Mouse (Mus musculus) thymus, postnatal 10 days (tissue): Measurements from ENCODE around the gene Olfr520.
"Not testable (repeated sequence)": the region's sequence is repeated elsewhere in the genome, so short reads cannot be mapped to it uniquely, and the experiment has no call there.

Source experiments
- DNase-seq, 2 experiments: peaks; one replicate each; pipeline ENCODE4 v3.0.0; 2021; ENCODE audit warnings: low spot score in 2 of 2

Gene Olfr520

DNA sequence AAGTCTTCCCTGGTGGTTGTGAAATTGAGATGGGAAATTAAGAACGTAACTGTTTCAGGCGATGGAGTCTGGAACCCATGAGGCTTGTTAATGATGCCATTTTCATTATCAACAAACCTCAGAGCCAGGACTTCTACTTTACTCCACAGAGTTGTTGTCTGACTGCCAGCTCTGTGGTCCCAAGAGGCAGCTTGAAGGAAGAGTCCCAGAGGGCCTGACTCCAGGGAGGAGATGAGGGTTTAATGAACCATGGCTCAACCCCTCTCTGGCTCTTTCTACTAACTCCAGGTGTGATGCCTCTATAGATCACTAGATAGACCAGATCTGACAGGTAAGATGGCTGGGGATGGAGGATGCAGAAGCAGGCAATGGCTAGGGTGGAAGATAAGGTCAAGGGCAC lies at the start of gene Olfr520:
Olfr520 (plus strand) TSS at position 301 of the 400 bp plus-strand sequence.
- no peak for DNase-seq

DNA sequence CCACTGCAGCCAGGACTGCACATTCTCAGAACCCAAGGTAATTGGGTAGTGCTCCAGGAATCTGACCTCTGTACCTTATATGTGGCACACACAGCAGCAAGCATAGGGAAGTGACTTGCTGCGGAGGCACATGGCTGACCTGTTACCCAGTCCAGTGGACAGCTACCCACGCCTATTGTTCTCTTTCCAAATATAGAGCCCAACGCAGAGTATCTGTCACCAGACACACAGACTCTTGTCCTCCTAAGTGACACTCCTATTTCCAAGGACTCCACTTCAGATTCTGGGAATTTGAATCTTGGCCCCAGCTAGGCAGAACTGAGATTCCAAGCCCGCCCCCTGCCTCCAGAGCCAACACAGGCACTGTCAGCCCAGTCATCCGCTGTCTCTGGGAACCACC lies 49.3 kb upstream of the Olfr520 start:
- no peak for DNase-seq

DNA sequence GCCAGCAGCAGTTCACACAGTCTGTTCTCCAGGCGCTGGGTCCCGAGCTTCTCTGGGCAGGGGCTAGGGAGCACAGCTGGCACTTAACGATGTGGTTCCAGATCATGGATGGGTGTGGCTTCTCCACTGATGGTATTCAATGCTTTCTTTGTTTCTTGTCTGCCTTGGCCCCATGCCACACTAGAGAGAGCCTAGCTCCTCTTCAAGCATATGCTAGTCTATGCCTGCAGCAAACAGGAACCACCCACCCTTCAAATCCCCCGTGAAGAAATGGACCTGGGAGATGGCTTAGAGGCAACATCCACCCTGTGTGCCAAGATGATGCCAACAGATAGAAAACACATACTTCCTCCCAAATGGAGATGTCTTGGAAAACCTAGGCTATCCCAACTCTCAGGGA lies 46.0 kb upstream of the Olfr520 start:
- no peak for DNase-seq

DNA sequence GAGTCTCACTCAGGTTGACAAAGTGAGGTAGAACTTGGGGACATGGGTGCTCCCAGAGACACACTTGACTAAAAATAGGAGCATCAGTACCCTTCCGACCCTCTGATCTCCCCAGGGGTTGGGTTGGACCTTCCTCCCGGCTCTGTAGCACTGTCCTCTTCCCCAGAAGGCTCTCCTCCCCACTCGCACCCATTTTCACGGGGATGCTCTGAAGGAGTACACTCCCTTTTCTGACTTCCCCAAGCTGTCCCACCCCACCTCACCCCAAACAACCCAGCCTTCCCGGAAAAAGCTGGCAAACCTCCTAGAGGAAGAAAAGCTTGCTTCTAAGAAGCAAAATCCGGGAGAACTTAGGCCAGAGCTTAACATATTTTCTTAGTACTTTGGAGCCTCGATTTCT lies 39.3 kb upstream of the Olfr520 start:
- no peak for DNase-seq

DNA sequence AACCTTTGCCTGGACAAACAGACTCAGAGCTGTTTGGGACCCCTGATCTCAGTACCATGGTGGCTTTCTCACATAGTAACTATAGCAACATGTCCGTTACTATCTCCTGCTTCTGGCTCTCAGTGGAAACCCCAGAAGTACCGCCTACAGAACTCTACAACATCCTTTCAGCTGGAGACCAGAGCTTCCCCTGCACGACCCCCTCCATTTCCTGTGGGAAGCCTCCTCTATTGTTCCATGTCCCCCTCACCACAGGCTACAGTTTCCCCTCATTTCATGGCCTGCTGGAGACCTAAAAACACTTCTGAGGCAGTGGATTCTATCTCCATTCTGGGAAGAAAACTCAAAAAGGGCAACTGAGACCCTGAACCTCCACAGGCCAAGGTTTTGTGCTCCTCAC lies 37.7 kb upstream of the Olfr520 start:
- DNase-seq = no peak

DNA sequence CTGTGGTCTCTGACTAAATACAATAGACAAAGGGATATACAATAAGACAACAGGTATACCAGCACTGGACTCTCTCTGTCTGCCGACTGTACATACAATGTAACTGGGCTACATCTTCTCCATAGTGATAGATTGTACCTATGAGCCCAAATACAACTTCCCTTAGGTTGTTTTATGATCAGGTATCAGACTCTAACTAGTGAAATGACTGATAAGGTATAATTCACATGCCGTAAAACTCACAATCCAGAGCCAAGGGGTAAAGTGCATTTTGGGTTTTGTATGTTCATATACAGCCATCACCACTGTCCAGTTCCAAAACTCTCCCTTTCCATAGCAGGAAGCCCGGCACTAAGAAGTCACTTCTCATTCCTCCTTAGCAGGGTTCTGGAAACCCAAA lies 36.7 kb upstream of the Olfr520 start:
- DNase-seq = no peak

DNA sequence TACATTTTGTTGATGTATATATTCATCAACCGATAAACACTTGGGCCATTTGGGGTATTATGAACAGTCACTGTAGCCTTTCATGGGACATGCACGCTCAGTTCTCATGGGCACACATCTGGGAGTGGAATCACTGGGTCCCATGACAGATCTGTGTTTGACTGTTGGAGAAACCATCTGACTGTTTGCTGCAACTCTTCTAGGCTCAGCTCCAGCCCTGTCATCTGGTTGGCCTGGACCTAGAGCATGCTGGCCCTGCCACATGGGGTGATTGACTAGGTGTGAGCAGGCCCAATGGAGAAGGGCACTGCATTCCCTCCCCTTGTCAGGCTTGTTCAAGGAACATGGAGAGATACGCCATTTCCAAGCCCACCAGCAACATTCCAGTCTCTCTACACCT lies 36.1 kb upstream of the Olfr520 start:
- no peak for DNase-seq

DNA sequence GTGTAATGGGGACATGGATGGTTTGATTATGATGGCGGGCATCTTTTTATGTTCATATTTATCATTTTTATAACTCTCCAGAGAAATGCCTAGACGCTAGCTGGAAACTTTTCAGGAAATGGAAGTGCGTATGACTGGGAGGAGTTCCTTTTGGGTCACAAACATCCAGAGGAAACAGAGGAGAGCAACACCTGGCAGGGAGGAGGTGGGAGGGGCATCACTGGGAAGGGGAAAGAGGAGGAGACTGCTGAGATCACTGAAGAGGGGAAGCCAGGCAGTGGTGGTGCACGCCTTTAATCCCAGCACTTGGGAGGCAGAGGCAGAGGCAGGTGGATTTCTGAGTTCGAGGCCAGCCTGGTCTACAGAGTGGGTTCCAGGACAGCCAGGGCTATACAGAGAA lies 35.6 kb upstream of the Olfr520 start:
- DNase-seq = not testable (repeated sequence)

DNA sequence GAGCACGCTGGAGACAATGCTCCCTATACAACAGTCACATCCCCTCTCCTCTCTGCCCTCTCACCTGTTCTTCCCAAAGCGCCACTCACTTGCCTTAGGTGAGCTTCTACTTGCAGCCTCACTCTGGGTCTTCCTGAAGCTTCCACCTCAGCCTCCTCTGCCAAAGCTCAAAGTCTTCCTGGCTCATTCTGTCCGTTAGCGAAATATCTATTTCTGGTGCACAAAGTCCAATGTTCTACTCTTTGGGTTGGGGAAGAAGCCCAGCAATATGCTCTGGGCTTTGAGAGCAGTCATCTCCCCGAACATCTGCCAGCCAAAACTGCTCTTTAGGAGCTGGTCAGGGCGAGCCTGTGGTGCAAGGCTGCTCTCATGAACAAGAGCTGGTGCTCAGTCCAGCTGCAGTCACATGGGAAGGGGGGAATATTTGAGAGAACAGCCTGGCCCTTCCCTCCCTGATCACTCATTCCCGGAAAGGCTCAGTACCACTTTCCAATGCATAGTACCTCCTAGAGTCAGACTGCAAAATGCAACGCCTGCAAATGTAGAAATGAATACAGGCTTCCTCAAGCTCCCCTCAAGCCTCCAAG lies 34.5 kb upstream of the Olfr520 start:
- no peak for DNase-seq

DNA sequence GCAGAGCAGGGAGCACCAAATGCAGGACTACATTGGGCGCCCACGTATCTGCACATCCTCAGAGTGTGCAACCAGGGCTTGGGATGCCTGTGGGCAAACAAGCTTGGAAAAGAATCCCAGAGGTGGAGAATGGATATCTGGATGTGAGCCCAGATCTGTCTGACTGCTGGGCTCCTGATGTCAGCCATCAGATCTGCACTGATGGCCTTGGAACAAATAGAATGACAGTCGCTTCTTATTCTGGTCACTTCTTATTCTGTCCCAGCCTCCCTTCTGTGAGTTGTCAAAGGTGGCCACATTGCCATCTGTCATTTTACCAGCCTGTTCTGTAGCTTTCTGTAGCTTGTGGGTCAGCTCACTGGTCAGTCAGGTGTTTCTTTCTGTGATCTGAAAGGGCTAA lies 31.5 kb upstream of the Olfr520 start:
- DNase-seq = no peak

DNA sequence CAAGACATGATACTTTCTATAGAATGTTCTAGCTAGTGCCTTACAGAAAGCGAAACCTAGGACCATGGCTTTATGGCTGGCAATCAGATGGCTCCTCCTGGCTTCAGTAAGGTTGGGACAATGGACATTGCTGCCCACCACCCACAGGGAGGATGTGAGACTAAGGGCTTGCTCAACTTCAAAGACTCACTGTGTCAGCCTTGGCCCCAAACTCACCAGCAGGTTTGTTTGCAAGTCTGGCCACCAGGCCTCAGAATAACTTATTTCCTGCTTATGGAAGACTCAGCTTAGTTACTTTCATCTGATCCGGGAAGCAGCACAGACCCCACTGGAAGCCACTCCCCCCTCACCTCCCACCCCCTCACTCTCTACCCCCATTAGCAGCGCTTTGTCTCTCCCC lies 31.0 kb upstream of the Olfr520 start:
- no peak for DNase-seq

DNA sequence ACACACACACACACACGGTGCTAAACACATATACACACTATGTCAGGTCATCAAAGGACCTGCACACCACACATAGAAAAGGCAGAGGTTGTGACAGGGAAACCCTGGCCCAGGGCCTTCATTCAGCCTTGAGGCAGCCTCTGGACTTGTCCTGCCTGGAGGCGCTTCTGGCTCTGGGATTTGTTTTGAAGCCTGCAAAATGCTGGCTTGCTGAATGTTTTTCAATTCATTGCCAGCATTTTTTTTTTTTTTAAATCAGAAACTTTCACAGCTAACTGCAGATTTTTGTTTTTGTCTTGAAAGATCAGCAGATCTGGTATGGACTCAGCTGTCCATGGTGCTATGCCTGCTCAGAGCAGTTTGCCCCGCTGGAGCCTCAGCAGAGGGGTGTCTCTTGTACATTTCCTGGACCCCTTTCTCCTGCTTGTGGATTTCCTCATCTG lies 30.3 kb upstream of the Olfr520 start:
- no peak for DNase-seq

DNA sequence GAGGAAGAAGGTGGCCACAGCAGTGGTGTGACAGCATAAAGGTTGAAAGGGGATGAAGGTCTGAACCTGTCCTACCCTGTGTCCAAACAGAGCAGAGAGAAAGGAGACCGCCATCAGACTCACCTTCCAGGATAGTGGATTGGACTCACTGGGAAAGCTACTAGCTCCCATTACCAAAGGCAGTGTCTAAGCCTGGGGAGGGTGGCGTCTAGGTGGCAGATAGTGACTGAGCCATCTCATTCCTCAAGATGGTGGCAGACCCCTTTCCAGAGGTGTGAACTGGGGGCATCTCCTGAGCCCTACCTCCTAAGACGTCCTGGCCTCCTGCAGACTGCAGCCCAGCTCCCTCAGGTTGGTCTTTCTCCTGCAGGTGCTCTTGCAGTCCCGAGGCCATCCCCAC lies 29.4 kb upstream of the Olfr520 start:
- DNase-seq = no peak

DNA sequence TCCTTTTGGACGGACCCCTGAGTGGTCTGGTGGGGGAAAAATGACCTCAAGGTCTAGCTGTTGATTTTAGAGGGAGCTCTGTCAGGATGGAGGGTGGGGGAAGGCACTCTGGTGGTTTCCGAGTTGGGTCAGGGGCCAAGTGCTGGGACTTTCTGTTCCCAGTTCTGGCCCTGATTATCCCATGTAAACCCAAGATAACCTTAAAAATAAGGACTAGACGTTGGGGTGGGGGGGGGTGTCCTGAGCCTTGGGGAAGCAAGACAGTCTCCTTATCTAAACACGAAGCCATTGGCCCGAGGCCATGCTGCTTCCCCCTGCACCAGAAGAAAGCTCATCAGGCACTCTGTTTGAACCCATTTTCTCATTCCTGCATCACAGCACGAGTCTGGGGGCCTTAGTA lies 27.9 kb upstream of the Olfr520 start:
- DNase-seq = no peak

DNA sequence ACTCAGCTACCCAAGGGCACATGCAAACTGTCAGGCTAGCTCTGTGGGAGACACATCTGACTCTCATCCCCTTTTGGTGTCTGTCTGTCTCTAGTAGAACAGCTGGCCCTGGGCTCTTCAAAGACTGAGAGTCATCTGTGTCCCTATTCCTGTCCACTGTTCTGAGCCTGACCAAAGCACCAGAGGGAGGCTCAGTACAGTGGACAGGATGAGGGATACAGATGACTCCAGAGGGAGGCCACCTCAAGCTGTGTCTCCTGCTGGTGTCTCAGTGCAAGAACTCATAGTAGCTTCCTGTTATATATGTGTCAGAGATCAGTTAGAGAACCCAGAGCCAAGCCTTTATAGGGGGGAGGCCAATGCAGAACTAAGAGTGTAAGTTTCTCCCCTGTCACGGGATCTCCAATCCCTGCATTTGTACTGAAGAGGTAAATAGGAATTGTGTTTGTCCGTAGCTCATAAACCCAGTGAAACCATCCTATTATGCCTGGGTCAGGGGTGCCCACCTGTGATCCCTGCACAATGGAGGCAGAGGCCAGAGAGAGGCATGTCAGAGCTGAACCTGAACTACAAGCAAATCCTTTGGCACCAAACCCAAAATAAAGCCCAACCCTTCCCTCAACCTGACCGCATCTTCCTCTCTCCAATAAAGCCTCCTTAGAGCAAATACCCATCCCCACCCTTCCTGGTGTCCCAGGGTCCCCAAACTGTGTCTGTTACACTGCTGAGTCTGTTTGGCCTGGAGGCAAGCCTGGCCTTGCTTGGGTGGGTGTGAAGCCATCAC lies 25.1 kb upstream of the Olfr520 start:
- no peak for DNase-seq

DNA sequence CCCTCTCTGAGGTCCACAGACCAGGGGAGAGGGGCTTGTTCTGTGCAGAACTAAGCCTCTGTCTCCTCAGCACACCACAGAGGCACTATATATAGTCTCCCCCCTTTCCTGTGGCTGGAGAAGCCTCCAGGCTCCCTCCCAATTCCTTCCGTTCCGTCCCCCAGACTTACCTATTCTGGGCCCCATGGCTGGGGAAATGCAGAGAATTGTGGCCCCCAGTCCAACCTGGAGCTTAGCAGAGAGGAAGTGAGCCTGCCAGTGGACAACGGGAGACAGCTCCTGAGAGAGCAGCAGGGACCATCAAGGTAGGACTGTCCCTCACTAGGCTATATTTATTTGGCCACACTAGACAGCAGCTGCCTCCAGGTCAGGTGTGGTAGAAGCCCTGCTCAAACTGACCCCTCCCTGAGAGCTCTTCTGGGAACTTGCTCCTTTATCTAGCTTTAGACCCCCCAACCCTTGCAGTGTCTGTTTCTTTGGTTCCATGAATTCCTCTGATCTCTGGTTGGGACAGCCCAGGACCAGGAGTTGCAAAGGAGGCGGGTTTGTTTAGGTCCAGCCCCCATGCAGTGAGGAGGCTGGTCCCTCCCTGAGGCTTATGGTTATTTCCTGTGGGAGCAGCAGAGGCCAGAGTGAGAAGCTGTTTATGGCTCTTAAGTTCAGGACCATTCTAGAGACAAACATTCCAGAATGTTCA lies 23.6 kb upstream of the Olfr520 start:
- DNase-seq = no peak

DNA sequence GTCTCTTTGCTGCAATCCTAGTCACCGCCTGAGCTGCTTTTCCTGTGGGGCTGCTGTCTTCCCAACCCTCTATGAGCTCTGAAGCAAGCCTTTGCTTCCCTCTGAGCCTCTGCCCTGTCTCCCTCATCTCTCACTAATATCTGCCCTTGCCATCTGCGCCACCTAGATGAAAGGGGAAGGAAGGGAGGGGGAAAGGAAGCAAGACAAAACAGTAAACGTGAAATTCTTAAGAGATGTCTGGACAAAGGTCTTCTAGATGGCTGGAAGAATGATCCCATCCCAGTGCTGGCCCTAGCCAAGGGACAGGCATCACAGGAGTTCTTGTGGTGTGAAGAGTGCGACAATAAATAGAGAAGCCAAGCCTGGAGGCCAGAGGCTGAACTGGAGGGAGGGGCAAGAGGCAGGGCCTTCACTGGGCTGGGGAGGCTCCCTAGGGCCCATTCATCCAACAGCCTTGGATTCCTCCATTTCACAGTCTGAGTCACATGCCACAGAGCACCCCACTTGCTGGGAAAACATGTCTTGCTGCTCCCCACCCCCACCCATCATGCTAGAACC lies 23.0 kb upstream of the Olfr520 start:
- no peak for DNase-seq

DNA sequence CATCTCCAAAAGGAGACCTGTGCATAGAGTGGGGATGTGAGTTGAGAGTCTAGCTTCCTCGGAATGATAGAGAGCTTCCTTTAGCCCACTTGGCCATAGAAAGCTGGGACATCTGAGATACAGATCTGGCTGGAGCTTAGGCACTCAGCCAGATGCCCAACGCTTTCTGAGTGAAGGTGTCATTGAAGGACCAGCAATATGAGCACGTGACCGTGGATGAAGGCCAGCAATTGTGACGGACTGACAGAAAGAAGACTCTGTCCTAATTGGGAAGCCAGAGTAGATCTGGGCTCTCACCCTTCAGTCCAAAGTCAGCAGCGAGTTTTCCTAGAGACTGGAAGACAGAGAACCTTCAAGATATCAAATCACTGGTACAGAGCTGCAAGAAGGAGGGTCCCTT lies 22.4 kb upstream of the Olfr520 start:
- DNase-seq = no peak

DNA sequence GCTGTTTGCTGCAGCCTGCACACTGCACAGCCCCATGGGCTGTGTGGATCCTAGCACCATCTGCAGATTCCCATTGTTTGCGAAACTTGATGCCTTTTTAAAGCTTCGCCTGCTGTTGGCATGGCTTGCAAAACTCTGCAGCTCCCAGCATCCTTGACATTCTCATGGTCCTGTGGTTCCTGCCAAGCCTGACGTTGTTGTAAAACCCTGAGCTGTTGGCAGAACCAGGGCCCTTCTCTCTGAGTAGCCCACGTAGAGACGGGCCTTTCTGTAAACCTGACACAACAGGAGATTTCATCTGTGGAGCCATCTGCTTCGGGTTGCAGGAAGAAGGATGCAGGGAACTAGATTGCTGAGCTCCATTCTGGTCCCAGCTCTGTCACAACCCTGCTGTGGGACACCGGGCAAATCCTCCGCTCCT lies 21.8 kb upstream of the Olfr520 start:
- DNase-seq = no peak

DNA sequence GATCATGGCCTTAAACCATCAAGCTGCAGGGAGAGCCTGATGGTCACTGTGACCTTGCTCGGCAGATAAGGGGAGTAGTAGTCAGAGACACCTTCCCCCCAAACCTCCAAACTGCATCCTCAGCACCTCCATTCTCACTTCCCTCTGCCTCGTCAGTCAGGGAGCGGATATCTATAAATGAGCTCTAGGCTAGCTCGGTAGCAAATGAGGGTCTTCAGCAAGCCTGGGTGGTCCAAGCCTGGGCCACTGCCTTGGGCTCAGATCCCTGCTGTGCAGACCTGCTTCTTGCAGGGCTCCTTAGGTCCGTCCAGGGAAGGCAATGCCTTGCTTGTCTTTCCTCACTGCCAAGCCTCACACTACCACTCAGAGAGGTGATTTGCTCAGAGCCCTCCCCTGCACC lies 21.3 kb upstream of the Olfr520 start:
- no peak for DNase-seq

DNA sequence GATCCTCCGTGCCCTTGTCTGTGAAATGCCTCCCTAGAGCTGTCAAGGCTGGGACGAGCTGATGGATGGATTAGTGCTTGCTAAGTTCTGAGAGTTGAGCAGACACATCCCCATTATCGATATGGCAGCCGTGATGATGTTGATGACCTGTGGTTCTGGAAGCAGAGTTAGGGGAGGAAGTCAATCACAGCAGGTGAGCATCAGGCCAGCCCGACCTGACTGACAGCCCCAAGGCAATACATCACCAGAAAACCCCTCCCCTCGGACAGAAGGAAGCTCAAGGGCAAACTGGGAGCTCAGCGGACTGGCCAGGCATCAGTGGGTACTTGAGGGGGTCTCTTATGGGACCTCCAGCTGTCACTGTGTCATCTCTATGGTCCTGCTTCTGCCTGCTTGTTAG lies 20.1 kb upstream of the Olfr520 start:
- no peak for DNase-seq

DNA sequence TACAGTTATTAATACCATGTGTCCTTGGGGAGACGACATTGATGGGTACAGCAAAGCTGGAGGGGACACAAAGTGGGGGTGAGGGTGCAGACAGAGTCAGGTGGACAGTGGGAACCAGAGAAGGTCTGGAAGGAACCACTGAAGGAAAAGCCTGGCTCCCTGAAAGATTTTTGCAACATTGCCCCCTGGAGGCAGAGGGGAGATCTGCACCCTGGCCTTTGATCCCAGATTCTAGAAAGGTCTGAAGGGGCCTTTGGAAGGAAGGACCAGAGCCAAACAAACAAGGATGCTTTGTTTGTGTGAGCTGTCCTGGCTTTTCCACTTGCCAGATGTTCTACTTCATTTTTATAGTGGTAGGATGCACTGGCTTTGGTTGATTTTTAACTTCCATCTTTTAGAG lies 19.6 kb upstream of the Olfr520 start:
- DNase-seq = peak in 1 of 2 experiments; percentile 48

DNA sequence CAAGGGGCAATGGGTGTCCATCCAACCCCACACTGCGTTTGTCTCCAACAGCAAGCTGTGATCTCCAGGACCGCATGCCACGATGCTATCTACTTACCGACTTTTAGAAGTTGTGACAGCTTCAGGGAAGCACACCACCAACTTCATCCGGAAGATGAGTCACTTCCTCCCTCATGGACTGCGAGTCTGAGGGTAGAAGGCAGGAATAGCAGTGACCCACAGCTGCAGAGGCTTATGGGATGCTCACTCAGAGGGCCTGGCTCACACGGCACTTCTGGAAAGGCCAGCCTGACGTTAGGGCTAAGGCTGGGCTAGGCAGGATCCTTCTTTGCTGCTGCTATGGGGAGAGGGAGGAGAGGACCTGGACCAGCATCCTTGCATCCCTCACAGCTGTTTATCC lies 18.9 kb upstream of the Olfr520 start, which contains the start of gene Slco2b1:
Slco2b1 (minus strand) TSS at position 175 of the 400 bp plus-strand sequence.
- DNase-seq = no peak
